Mouse (Mus musculus) spleen, adult 2 months (tissue): ENCODE results near the gene Zfp984.
"Not testable (repeated sequence)": the region's sequence is repeated elsewhere in the genome, so short reads cannot be mapped to it uniquely, and the experiment has no call there.

Experiments used
- CTCF ChIP-seq: fragments of 200-500 bp; IDR thresholded peaks from 2 replicates; pipeline ENCODE4 v1.5.1; 2011; ENCODE audit warnings: mild to moderate bottlenecking, inconsistent platforms; ENCODE audit not compliant: insufficient read depth, insufficient read length, insufficient replicate concordance; ENCODE audit errors: extremely low read depth
- POLR2A ChIP-seq: fragments of 200-500 bp; IDR thresholded peaks from 2 replicates; pipeline ENCODE4 v1.6.1; 2011; ENCODE audit warnings: low read depth, low read length, inconsistent platforms

DNA sequence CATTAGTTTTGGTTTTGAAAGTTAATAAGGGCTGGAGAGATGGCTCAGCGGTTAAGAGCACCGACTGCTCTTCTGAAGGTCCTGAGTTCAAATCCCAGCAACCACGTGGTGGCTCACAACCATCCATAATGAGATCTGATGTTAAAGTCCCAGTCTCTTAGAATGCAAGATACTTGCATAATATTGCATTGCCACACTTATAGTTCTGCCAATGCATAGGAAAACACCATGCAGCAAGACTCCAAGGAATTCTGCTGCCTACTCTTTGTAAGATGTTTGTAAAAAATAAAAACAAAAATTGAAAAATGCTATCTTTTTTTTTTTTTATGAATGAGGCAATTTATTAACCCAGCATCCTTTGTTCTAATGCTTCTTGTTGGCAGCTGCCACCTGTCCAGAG is 11.8 kb upstream of the Zfp984 start:
- TF ChIP-seq CTCF, POLR2A: not testable (repeated sequence)
